Mouse (Mus musculus) hindbrain, embryonic 16.5 days (tissue): ENCODE results near the gene 1700113H08Rik. TPM values are rescaled to one million over a fixed set of nuclear protein-coding genes. Genes with fewer than 3 reads are reported as not detected.

Experiments used
- ATAC-seq: fragments of 200-750 bp; cut with Nextera tagmentation; 2 replicates; pipeline ENCODE4 v1.8.0; 2017; ENCODE audit warnings: moderate TSS enrichment, moderate library complexity
- H3K27ac ChIP-seq: fragments of 300-500 bp; sonication (generic); 2 replicates; pipeline ENCODE4 v1.5.1; 2014; ENCODE audit warnings: low read depth, mild to moderate bottlenecking, control low read depth, low read length, moderate library complexity
- H3K27me3 ChIP-seq: fragments of 300-500 bp; sonication (generic); replicated peaks from 2 replicates; pipeline ENCODE4 v1.6.1; 2014; ENCODE audit warnings: low read length; ENCODE audit not compliant: control insufficient read depth, insufficient read depth
- H3K36me3 ChIP-seq: fragments of 300-500 bp; sonication (generic); 2 replicates; pipeline ENCODE4 v1.6.1; 2014; ENCODE audit warnings: mild to moderate bottlenecking, low read length, moderate library complexity, mixed read lengths; ENCODE audit not compliant: control insufficient read depth, insufficient read depth
- H3K4me1 ChIP-seq: fragments of 300-500 bp; sonication (generic); 2 replicates; pipeline ENCODE4 v1.6.1; 2014; ENCODE audit warnings: low read depth, low read length; ENCODE audit not compliant: control insufficient read depth, insufficient read depth
- H3K4me2 ChIP-seq: fragments of 300-500 bp; sonication (generic); 2 replicates; pipeline ENCODE4 v1.6.1; 2014; ENCODE audit warnings: mild to moderate bottlenecking, low read length, control low read depth, moderate library complexity
- H3K4me3 ChIP-seq: fragments of 300-500 bp; sonication (generic); 2 replicates; pipeline ENCODE4 v1.5.1; 2014; ENCODE audit warnings: mild to moderate bottlenecking, low read length, control low read depth, moderate library complexity
- H3K9ac ChIP-seq: fragments of 300-500 bp; sonication (generic); 2 replicates; pipeline ENCODE4 v1.6.1; 2014; ENCODE audit warnings: low read depth, mild to moderate bottlenecking, control low read depth, low read length, moderate library complexity
- H3K9me3 ChIP-seq: fragments of 300-500 bp; sonication (generic); 2 replicates; pipeline ENCODE4 v1.6.1; 2014; ENCODE audit warnings: mild to moderate bottlenecking, low read length, moderate library complexity; ENCODE audit not compliant: control insufficient read depth
- WGBS: fragments of 180-500 bp; shearing (Covaris S2); extraction: QIAGEN DNeasy Blood & Tissue Kit; methylation state at CpG from one replicate; pipeline ENCODE4 v1.1.7; 2014; 5-methylcytosine and 5-hydroxymethylcytosine counted together
- polyA plus RNA-seq: library from polyadenylated mRNA; unstranded; fragments of >200 nt; fragmentation: Nextera tagmentation; extraction: Ambion mirVana; gene quantifications from 2 replicates; pipeline ENCODE4 v1.2.1, GENCODE M21; 2015

The 1700113H08Rik gene
- polyA plus RNA-seq, 1 experiment from 2014 or later, result 0.48 TPM

GRCm38 (mm10) chr10:87125094-87125493 is 67.2 kb downstream of the 1700113H08Rik start:
- no peak overlapping the region for H3K9ac ChIP-seq
- ATAC-seq, result no peak
- H3K27ac ChIP-seq, result no peak overlapping the region
- H3K36me3 ChIP-seq, result no peaks in the 10 kb centered on the region
- H3K4me2 ChIP-seq, result no peak overlapping the region
- H3K27me3 ChIP-seq, result no peaks in the 10 kb centered on the region
- no peak overlapping the region for H3K4me3 ChIP-seq
- WGBS, result 96% methylated on average over 5 of the region's 5 CpGs
- H3K4me1 ChIP-seq, result no peaks in the 10 kb centered on the region
- H3K9me3 ChIP-seq, result no peaks in the 10 kb centered on the region; the same call in 1 of the 2 replicates

GRCm38 (mm10) chr10:87126186-87126824 is 68.5 kb downstream of the 1700113H08Rik start:
- Histone ChIP-seq H3K27ac (no peak overlapping the region), H3K36me3 (no peaks in the 10 kb centered on the region), H3K4me3 (no peak overlapping the region), H3K4me2 (no peak overlapping the region), H3K9me3 (no peaks in the 10 kb centered on the region; the same call in 1 of the 2 replicates), H3K9ac (no peak overlapping the region), H3K4me1 (no peaks in the 10 kb centered on the region), H3K27me3 (no peaks in the 10 kb centered on the region)
- 87% methylated on average over 12 of the region's 12 CpGs for WGBS
- no peak for ATAC-seq

- Histone ChIP-seq H3K4me3 (no peak overlapping the region), H3K4me1 (no peaks in the 10 kb centered on the region), H3K4me2 (no peak overlapping the region), H3K9ac (no peak overlapping the region), H3K27me3 (no peaks in the 10 kb centered on the region), H3K9me3 (no peaks in the 10 kb centered on the region), H3K36me3 (no peaks in the 10 kb centered on the region), H3K27ac (no peak overlapping the region)
- ATAC-seq, result no peak
- WGBS, result 94% methylated on average over 6 of the region's 6 CpGs
Observed at GRCm38 (mm10) chr10:87151050-87151449, 93.2 kb downstream of the 1700113H08Rik start.

- H3K4me3 ChIP-seq, result no peak overlapping the region
- no peaks in the 10 kb centered on the region for H3K36me3 ChIP-seq
- no peak overlapping the region for H3K27ac ChIP-seq
- H3K9ac ChIP-seq, result no peak overlapping the region
- no peak for ATAC-seq
- no peaks in the 10 kb centered on the region for H3K27me3 ChIP-seq
- 70% methylated on average over 14 of the region's 14 CpGs for WGBS
- H3K4me2 ChIP-seq, result no peak overlapping the region
- H3K9me3 ChIP-seq, result no peaks in the 10 kb centered on the region
- no peaks in the 10 kb centered on the region for H3K4me1 ChIP-seq
Observed at GRCm38 (mm10) chr10:87153731-87154505, 96.1 kb downstream of the 1700113H08Rik start.

GRCm38 (mm10) chr10:87159781-87160180 is 101.9 kb downstream of the 1700113H08Rik start:
- Histone ChIP-seq H3K4me3 (no peak overlapping the region), H3K4me1 (no peaks in the 10 kb centered on the region), H3K4me2 (no peak overlapping the region), H3K9ac (no peak overlapping the region), H3K36me3 (no peaks in the 10 kb centered on the region), H3K9me3 (no peaks in the 10 kb centered on the region), H3K27me3 (no peaks in the 10 kb centered on the region), H3K27ac (no peak overlapping the region)
- no peak for ATAC-seq
- 74% methylated on average over 9 of the region's 9 CpGs for whole genome bisulfite sequencing

- H3K27me3 ChIP-seq, result no peaks in the 10 kb centered on the region
- no peak overlapping the region for H3K9ac ChIP-seq
- H3K4me2 ChIP-seq, result no peak overlapping the region
- H3K4me1 ChIP-seq, result no peaks in the 10 kb centered on the region
- ATAC-seq, result peak; percentile 72; the same call in 1 of the 2 replicates
- no peaks in the 10 kb centered on the region for H3K36me3 ChIP-seq
- no peaks in the 10 kb centered on the region for H3K9me3 ChIP-seq
- WGBS, result 52% methylated on average over 7 of the region's 7 CpGs
- H3K27ac ChIP-seq, result no peak overlapping the region
- H3K4me3 ChIP-seq, result no peak overlapping the region
Observed at GRCm38 (mm10) chr10:87196123-87196756, 138.4 kb downstream of the 1700113H08Rik start.

- Histone ChIP-seq H3K36me3 (no peaks in the 10 kb centered on the region), H3K9ac (no peak overlapping the region), H3K27ac (no peak overlapping the region), H3K27me3 (no peaks in the 10 kb centered on the region), H3K4me2 (no peak overlapping the region), H3K4me3 (no peak overlapping the region), H3K4me1 (no peaks in the 10 kb centered on the region), H3K9me3 (no peaks in the 10 kb centered on the region)
- no peak for ATAC-seq
- 89% methylated on average over 2 of the region's 2 CpGs for WGBS
Observed at GRCm38 (mm10) chr10:87198720-87199119, 140.9 kb downstream of the 1700113H08Rik start.

GRCm38 (mm10) chr10:87209466-87209865 is 151.6 kb downstream of the 1700113H08Rik start:
- Histone ChIP-seq H3K27ac (no peak overlapping the region), H3K4me3 (no peak overlapping the region), H3K36me3 (no peaks in the 10 kb centered on the region), H3K9me3 (no peaks in the 10 kb centered on the region), H3K27me3 (no peaks in the 10 kb centered on the region), H3K4me1 (no peaks in the 10 kb centered on the region), H3K4me2 (no peak overlapping the region), H3K9ac (no peak overlapping the region)
- WGBS, result 88% methylated on average over 1 of the region's 1 CpGs
- no peak for ATAC-seq

GRCm38 (mm10) chr10:87211046-87211445 is 153.2 kb downstream of the 1700113H08Rik start:
- 76% methylated on average over 4 of the region's 4 CpGs for WGBS
- Histone ChIP-seq H3K27ac (no peak overlapping the region), H3K4me1 (no peaks in the 10 kb centered on the region), H3K27me3 (no peaks in the 10 kb centered on the region), H3K9me3 (no peaks in the 10 kb centered on the region), H3K4me2 (no peak overlapping the region), H3K9ac (no peak overlapping the region), H3K36me3 (no peaks in the 10 kb centered on the region), H3K4me3 (no peak overlapping the region)
- ATAC-seq, result no peak
